Mouse (Mus musculus) cortical plate, adult 2 months (tissue): ENCODE data around the gene Ugt2a3.
"Not testable (repeated sequence)": the region's sequence is repeated elsewhere in the genome, so short reads cannot be mapped to it uniquely, and the experiment has no call there.

Source experiments
- CTCF ChIP-seq: fragments of 200-500 bp; IDR thresholded peaks from 2 replicates; pipeline ENCODE4 v1.5.1; 2011; ENCODE audit warnings: mild to moderate bottlenecking, control low read depth, low read length; ENCODE audit not compliant: insufficient read depth; ENCODE audit errors: extremely low read depth
- POLR2A ChIP-seq: fragments of 200-500 bp; IDR thresholded peaks from 2 replicates; pipeline ENCODE4 v1.6.1; 2011; ENCODE audit warnings: mild to moderate bottlenecking, low read length, control low read depth; ENCODE audit not compliant: insufficient read depth; ENCODE audit errors: extremely low read depth

DNA sequence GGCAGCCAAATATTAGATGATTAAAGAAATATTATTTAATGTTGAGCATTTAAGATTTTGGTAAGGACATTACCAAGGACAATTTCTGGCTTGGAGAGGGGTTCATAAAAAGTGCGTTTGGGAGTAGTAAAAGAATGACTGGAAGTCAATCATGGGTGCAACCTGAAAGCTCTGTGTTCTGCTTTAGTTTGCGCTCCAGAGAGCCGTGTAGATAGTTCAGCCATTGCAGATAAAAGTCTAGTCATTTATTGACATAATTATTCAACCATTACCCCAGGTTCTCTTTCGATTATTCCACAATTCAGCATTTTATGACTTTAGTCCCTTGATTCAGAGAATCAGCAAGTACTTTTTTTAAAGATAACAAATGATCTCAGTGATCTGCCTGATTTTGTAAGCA lies 50.8 kb downstream of the Ugt2a3 start:
- TF ChIP-seq CTCF, POLR2A: not testable (repeated sequence)
